Mouse (Mus musculus) embryonic stem cell, embryonic (primary cell): ENCODE results near the gene Lsamp.

Experiments used
- CTCF ChIA-PET, 4 experiments: fragments of 300-600 bp in 2 of 4; fragments of 350-600 bp in 2 of 4; sonication (Branson Sonifier 250); formaldehyde crosslinking; loops; one replicate each; lab custom pipeline; 2022; ENCODE audit warnings: inconsistent platforms in 2 of 4; lab: Charles Lee
- POLR2A ChIA-PET, 4 experiments: fragments of 300-600 bp in 2 of 4; fragments of 350-600 bp in 2 of 4; sonication (Branson Sonifier 250); formaldehyde crosslinking; loops; one replicate each; lab custom pipeline; 2022; ENCODE audit warnings: antibody characterized with exemption in 4 of 4, inconsistent platforms in 1 of 4; lab: Charles Lee

Gene Lsamp

GRCm38 (mm10) chr16:39984205-39984634 lies at the start of gene Lsamp:
Lsamp (plus strand) TSS chr16:39984361.
- ChIA-PET CTCF (interaction anchor here in 3 of 4 experiments (0.6 to 1.3 kb wide), 10 partner anchors 10 to 669 kb away, joined by 3 to 5 read pairs (median 3); no protein-coding TSS in a partner anchor), POLR2A (no interaction called here)

- POLR2A ChIA-PET: no interaction called here
- CTCF ChIA-PET: no interaction called here
Measured at GRCm38 (mm10) chr16:39957686-39958085, 26.5 kb upstream of the Lsamp start.

- CTCF ChIA-PET: interaction anchor here in 1 of 4 experiments (0.6 kb wide), 1 partner anchor 12 kb away, joined by 3 read pairs; no protein-coding TSS in a partner anchor
Measured at GRCm38 (mm10) chr16:39972712-39973111, 11.4 kb upstream of the Lsamp start.

GRCm38 (mm10) chr16:39984635-39985291 lies 602 bp downstream of the Lsamp start:
- CTCF ChIA-PET: interaction anchor here (0.6 to 1.3 kb wide), 14 partner anchors 10 to 1011 kb away, joined by 3 to 5 read pairs (median 3); no protein-coding TSS in a partner anchor
- POLR2A ChIA-PET: interaction anchor here in 1 of 4 experiments (0.7 kb wide), 1 partner anchor 23 kb away, joined by 5 read pairs; no protein-coding TSS in a partner anchor

More at GRCm38 (mm10) chr16:39972712-39973111, 11.4 kb upstream of the Lsamp start:
- POLR2A ChIA-PET: no interaction called here

- ChIA-PET POLR2A (no interaction called here), CTCF (no interaction called here)
Measured at GRCm38 (mm10) chr16:39988466-39988865, 4.3 kb downstream of the Lsamp start.

GRCm38 (mm10) chr16:39994821-39995220 lies 10.7 kb downstream of the Lsamp start:
- POLR2A ChIA-PET: no interaction called here
- CTCF ChIA-PET: interaction anchor here in 1 of 4 experiments (1.2 kb wide), 1 partner anchor 10 kb away, joined by 3 read pairs; the partner anchor contains the start of gene Lsamp

- CTCF ChIA-PET: no interaction called here
- POLR2A ChIA-PET: no interaction called here
Measured at GRCm38 (mm10) chr16:40008800-40009199, 24.6 kb downstream of the Lsamp start.

- POLR2A ChIA-PET: no interaction called here
- CTCF ChIA-PET: interaction anchor here in 1 of 4 experiments (0.9 kb wide), 1 partner anchor 27 kb away, joined by 3 read pairs; the partner anchor contains the start of gene Lsamp
Measured at GRCm38 (mm10) chr16:40011106-40011505, 26.9 kb downstream of the Lsamp start.

- ChIA-PET CTCF (no interaction called here), POLR2A (no interaction called here)
Measured at GRCm38 (mm10) chr16:40022611-40023010, 38.5 kb downstream of the Lsamp start.

- ChIA-PET POLR2A (interaction anchor here in 1 of 4 experiments (0.5 kb wide), 1 partner anchor 631 kb away, joined by 5 read pairs; no protein-coding TSS in a partner anchor), CTCF (no interaction called here)
Measured at GRCm38 (mm10) chr16:40036719-40037118, 52.6 kb downstream of the Lsamp start.

- ChIA-PET POLR2A (no interaction called here), CTCF (no interaction called here)
Measured at GRCm38 (mm10) chr16:40059546-40059945, 75.4 kb downstream of the Lsamp start.

- ChIA-PET POLR2A (no interaction called here), CTCF (no interaction called here)
Measured at GRCm38 (mm10) chr16:40059968-40060367, 75.8 kb downstream of the Lsamp start.

GRCm38 (mm10) chr16:40060491-40060890 lies 76.3 kb downstream of the Lsamp start:
- ChIA-PET POLR2A (no interaction called here), CTCF (no interaction called here)

GRCm38 (mm10) chr16:40075556-40075955 lies 91.4 kb downstream of the Lsamp start:
- POLR2A ChIA-PET: no interaction called here
- CTCF ChIA-PET: no interaction called here

- CTCF ChIA-PET: interaction anchor here in 1 of 4 experiments (1.1 kb wide), 1 partner anchor 96 kb away, joined by 3 read pairs; the partner anchor contains the start of gene Lsamp
- POLR2A ChIA-PET: no interaction called here
Measured at GRCm38 (mm10) chr16:40080224-40080623, 96.1 kb downstream of the Lsamp start.

- CTCF ChIA-PET: no interaction called here
- POLR2A ChIA-PET: no interaction called here
Measured at GRCm38 (mm10) chr16:40104329-40104728, 120.2 kb downstream of the Lsamp start.

- ChIA-PET CTCF (no interaction called here), POLR2A (no interaction called here)
Measured at GRCm38 (mm10) chr16:40182918-40183317, 198.8 kb downstream of the Lsamp start.

GRCm38 (mm10) chr16:40187987-40188590 lies 203.9 kb downstream of the Lsamp start:
- ChIA-PET CTCF (no interaction called here), POLR2A (no interaction called here)

GRCm38 (mm10) chr16:40194401-40194800 lies 210.2 kb downstream of the Lsamp start:
- ChIA-PET POLR2A (interaction anchor here in 1 of 4 experiments (0.6 kb wide), 1 partner anchor 8 kb away, joined by 5 read pairs; no protein-coding TSS in a partner anchor), CTCF (no interaction called here)

- ChIA-PET CTCF (no interaction called here), POLR2A (no interaction called here)
Measured at GRCm38 (mm10) chr16:40194839-40195238, 210.7 kb downstream of the Lsamp start.
